Mouse (Mus musculus) liver, embryonic 15.5 days (tissue): ENCODE data around the gene Mdga1. TPM values are rescaled to one million over a fixed set of nuclear protein-coding genes. Genes with fewer than 3 reads are reported as not detected.

Experiments used
- ATAC-seq: fragments of 200-750 bp; cut with Nextera tagmentation; 2 replicates; pipeline ENCODE4 v1.8.0; 2017; ENCODE audit warnings: moderate number of reproducible peaks, mild to moderate bottlenecking, moderate library complexity; ENCODE audit not compliant: insufficient read depth
- H3K27ac ChIP-seq: fragments of 300-500 bp; sonication (generic); replicated peaks from 2 replicates; pipeline ENCODE4 v1.5.1; 2015; ENCODE audit warnings: mild to moderate bottlenecking, inconsistent platforms
- H3K27me3 ChIP-seq: fragments of 300-500 bp; sonication (generic); 2 replicates; pipeline ENCODE4 v1.6.1; 2015; ENCODE audit warnings: mild to moderate bottlenecking, inconsistent platforms
- H3K36me3 ChIP-seq: fragments of 300-500 bp; sonication (generic); replicated peaks from 2 replicates; pipeline ENCODE4 v1.6.1; 2015; ENCODE audit warnings: moderate library complexity, mild to moderate bottlenecking, inconsistent platforms
- H3K4me1 ChIP-seq: fragments of 300-500 bp; sonication (generic); replicated peaks from 2 replicates; pipeline ENCODE4 v1.6.1; 2015; ENCODE audit warnings: inconsistent platforms
- H3K4me2 ChIP-seq: fragments of 300-500 bp; sonication (generic); 2 replicates; pipeline ENCODE4 v1.6.1; 2015; ENCODE audit warnings: moderate library complexity, mild to moderate bottlenecking, inconsistent platforms
- H3K4me3 ChIP-seq: fragments of 300-500 bp; sonication (generic); replicated peaks from 2 replicates; pipeline ENCODE4 v1.5.1; 2015; ENCODE audit warnings: mild to moderate bottlenecking, inconsistent platforms
- H3K9ac ChIP-seq: fragments of 300-500 bp; sonication (generic); 2 replicates; pipeline ENCODE4 v1.6.1; 2015; ENCODE audit warnings: moderate library complexity, mild to moderate bottlenecking, inconsistent platforms
- H3K9me3 ChIP-seq: fragments of 300-500 bp; sonication (generic); replicated peaks from 2 replicates; pipeline ENCODE4 v1.6.1; 2016; ENCODE audit warnings: inconsistent platforms
- WGBS: fragments of 180-500 bp; shearing (Covaris S2); methylation state at CpG from one replicate; pipeline ENCODE4 v1.1.7; 2015; ENCODE audit warnings: mixed read lengths; ENCODE audit not compliant: insufficient replicate concordance; 5-methylcytosine and 5-hydroxymethylcytosine counted together
- polyA plus RNA-seq: library from polyadenylated mRNA; unstranded; fragments of >200 nt; fragmentation: Nextera tagmentation; extraction: Ambion mirVana; gene quantifications from 2 replicates; pipeline ENCODE4 v1.2.1, GENCODE M21; 2015

The Mdga1 gene
- polyA plus RNA-seq, 1 experiment from 2014 or later: 1.1 TPM

GRCm38 (mm10) chr17:29997726-29998125 is 27.8 kb upstream of the Mdga1 start:
- ATAC-seq: no peak
- Histone ChIP-seq H3K4me3 (no peak overlapping the region), H3K27me3 (no peaks in the 10 kb centered on the region), H3K36me3 (no peaks in the 10 kb centered on the region), H3K9me3 (no peaks in the 10 kb centered on the region), H3K27ac (no peak overlapping the region), H3K4me1 (no peaks in the 10 kb centered on the region), H3K9ac (no peak overlapping the region), H3K4me2 (no peak overlapping the region)
- 78% methylated on average over 7 of the region's 7 CpGs for WGBS

- no peak overlapping the region for H3K4me2 ChIP-seq
- no peak for ATAC-seq
- H3K9ac ChIP-seq: no peak overlapping the region
- H3K9me3 ChIP-seq: no peaks in the 10 kb centered on the region
- H3K27me3 ChIP-seq: no peaks in the 10 kb centered on the region
- no peak overlapping the region for H3K4me3 ChIP-seq
- H3K27ac ChIP-seq: no peak overlapping the region
- WGBS: 72% methylated on average over 5 of the region's 5 CpGs
- H3K36me3 ChIP-seq: no peaks in the 10 kb centered on the region
- no peaks in the 10 kb centered on the region for H3K4me1 ChIP-seq
Measured at GRCm38 (mm10) chr17:29995986-29996385, 26.1 kb upstream of the Mdga1 start.

DNA sequence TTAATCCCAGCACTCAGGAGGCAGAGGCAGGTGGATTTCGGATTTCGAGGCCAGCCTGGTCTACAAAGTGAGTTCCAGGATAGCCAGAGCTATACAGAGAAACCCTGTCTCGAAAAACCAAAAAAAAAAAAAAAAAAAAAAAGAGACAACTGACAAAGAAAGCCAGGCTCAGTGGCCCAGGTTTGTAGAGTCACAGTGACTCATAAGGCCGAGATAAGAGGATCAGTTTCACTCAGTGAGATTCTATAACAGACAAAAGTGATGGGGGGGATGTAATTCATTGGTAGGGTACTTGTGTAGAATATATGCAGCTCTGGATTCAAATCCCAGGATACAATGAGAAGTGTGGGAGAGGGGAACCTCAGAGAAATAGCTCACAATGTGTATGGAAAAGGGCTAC is 24.6 kb upstream of the Mdga1 start:
- H3K27ac ChIP-seq: no peak overlapping the region
- 58% methylated on average over 4 of the region's 4 CpGs for WGBS
- no peaks in the 10 kb centered on the region for H3K27me3 ChIP-seq
- H3K4me1 ChIP-seq: no peaks in the 10 kb centered on the region; the same call in 1 of the 2 replicates
- H3K36me3 ChIP-seq: no peaks in the 10 kb centered on the region
- no peak overlapping the region for H3K4me3 ChIP-seq
- H3K4me2 ChIP-seq: no peak overlapping the region
- no peaks in the 10 kb centered on the region for H3K9me3 ChIP-seq
- no peak overlapping the region for H3K9ac ChIP-seq
- no peak for ATAC-seq

- no peaks in the 10 kb centered on the region for H3K36me3 ChIP-seq
- no peaks in the 10 kb centered on the region for H3K27me3 ChIP-seq
- peaks cover 3% of the 10 kb centered on the region; the same call in 1 of the 2 replicates for H3K4me1 ChIP-seq
- H3K4me2 ChIP-seq: no peak overlapping the region
- no peak overlapping the region for H3K4me3 ChIP-seq
- no peak for ATAC-seq
- no peaks in the 10 kb centered on the region for H3K9me3 ChIP-seq
- no peak overlapping the region for H3K27ac ChIP-seq
- WGBS: 72% methylated on average over 3 of the region's 3 CpGs
- no peak overlapping the region for H3K9ac ChIP-seq
Measured at GRCm38 (mm10) chr17:29994011-29994410, 24.1 kb upstream of the Mdga1 start.

GRCm38 (mm10) chr17:29993488-29993887 is 23.6 kb upstream of the Mdga1 start:
- no peak overlapping the region for H3K4me3 ChIP-seq
- WGBS: 80% methylated on average over 8 of the region's 8 CpGs
- no peak overlapping the region for H3K4me2 ChIP-seq
- no peaks in the 10 kb centered on the region for H3K36me3 ChIP-seq
- no peak overlapping the region for H3K9ac ChIP-seq
- 0 out of 2 replicates have a peak, but pooled peaks cover under 1% of the 10 kb centered on the region for H3K27me3 ChIP-seq
- ATAC-seq: no peak
- H3K4me1 ChIP-seq: peaks cover 3% of the 10 kb centered on the region; the same call in 1 of the 2 replicates
- H3K9me3 ChIP-seq: no peaks in the 10 kb centered on the region
- no peak overlapping the region for H3K27ac ChIP-seq

DNA sequence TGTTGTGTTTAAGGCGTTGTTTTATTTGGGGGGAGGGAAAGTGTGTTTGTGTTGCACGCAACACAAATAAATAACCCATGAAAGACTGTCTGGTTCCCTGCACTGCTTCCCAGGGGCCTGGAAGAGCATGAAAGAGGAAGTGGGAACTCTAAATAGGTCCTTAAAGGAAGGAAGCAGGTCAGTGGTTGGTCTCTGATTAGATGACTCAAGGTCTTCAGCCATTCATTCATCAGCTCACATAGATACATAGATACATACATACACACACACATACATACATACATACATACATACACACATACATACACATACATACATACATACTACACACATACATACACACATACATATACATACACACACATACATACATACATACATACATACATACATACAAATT is 21.0 kb upstream of the Mdga1 start:
- Histone ChIP-seq H3K27me3 (peaks cover 5% of the 10 kb centered on the region; the same call in 1 of the 2 replicates), H3K4me3 (no peak overlapping the region), H3K9me3 (no peaks in the 10 kb centered on the region), H3K4me2 (no peak overlapping the region), H3K9ac (no peak overlapping the region), H3K27ac (no peak overlapping the region), H3K4me1 (peaks cover 3% of the 10 kb centered on the region; the same call in 1 of the 2 replicates), H3K36me3 (no peaks in the 10 kb centered on the region)
- ATAC-seq: no peak
- 52% methylated on average over 2 of the region's 2 CpGs for WGBS

DNA sequence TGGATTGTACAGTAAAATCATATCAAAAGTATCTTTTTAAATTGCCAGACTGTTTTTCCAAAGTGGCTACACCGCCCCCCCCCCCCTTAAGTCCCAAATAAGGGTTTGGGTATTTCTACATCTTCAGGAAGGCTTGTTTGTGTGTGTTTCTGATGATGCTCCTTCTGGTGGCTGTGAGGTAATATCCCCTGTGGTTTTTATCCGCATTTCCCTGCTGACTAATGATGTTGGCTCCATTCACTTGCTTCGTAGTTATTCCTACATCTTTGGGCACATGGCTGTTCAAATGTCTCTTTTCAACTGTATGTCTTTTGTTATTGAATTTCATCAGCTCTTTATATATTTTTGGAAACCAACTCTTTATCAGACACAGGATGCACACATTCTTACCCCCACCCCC is 20.2 kb upstream of the Mdga1 start:
- Histone ChIP-seq H3K4me3 (no peak overlapping the region), H3K27me3 (peaks cover 5% of the 10 kb centered on the region; the same call in 1 of the 2 replicates), H3K4me2 (no peak overlapping the region), H3K9me3 (no peaks in the 10 kb centered on the region), H3K9ac (no peak overlapping the region), H3K4me1 (peaks cover 3% of the 10 kb centered on the region; the same call in 1 of the 2 replicates), H3K27ac (no peak overlapping the region), H3K36me3 (no peaks in the 10 kb centered on the region)
- ATAC-seq: no peak
- WGBS: 72% methylated on average over 3 of the region's 3 CpGs

DNA sequence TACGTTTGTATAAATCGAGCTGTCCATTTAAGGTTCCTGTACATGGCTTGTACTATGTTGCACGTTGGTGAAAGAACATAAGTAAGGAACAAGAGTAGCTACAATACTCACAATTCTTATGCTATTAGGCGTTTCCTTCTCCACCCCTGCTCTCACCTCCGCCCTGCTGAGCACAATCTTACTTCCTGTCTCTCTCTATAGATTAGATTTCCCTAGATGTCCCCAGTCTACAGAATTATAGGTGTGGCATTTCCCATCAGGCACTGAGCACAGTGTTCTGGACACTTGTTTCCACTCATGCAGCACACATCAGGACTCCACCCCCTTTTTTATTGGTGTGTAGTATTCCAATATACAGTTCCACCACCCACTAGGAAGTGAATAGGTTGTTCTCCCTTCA is 19.8 kb upstream of the Mdga1 start:
- no peak overlapping the region for H3K9ac ChIP-seq
- 66% methylated on average over 5 of the region's 5 CpGs for WGBS

GRCm38 (mm10) chr17:29988141-29988540 is 18.3 kb upstream of the Mdga1 start:
- Histone ChIP-seq H3K4me1 (peaks cover 3% of the 10 kb centered on the region; the same call in 1 of the 2 replicates), H3K36me3 (no peaks in the 10 kb centered on the region), H3K4me2 (no peak overlapping the region), H3K9me3 (no peaks in the 10 kb centered on the region), H3K27ac (no peak overlapping the region), H3K27me3 (peaks cover 5% of the 10 kb centered on the region; the same call in 1 of the 2 replicates), H3K4me3 (no peak overlapping the region), H3K9ac (no peak overlapping the region)
- WGBS: 27% methylated on average over 5 of the region's 5 CpGs
- ATAC-seq: no peak

More for the DNA sequence above, 19.8 kb upstream of the Mdga1 start:
- Histone ChIP-seq H3K4me2 (no peak overlapping the region), H3K27ac (no peak overlapping the region), H3K4me1 (peaks cover 3% of the 10 kb centered on the region; the same call in 1 of the 2 replicates), H3K4me3 (no peak overlapping the region), H3K36me3 (no peaks in the 10 kb centered on the region), H3K27me3 (peaks cover 5% of the 10 kb centered on the region; the same call in 1 of the 2 replicates), H3K9me3 (no peaks in the 10 kb centered on the region)
- ATAC-seq: no peak

- Histone ChIP-seq H3K27me3 (peaks cover 5% of the 10 kb centered on the region; the same call in 1 of the 2 replicates), H3K4me3 (no peak overlapping the region), H3K4me2 (no peak overlapping the region), H3K4me1 (peaks cover 3% of the 10 kb centered on the region; the same call in 1 of the 2 replicates), H3K27ac (no peak overlapping the region), H3K36me3 (no peaks in the 10 kb centered on the region), H3K9ac (no peak overlapping the region), H3K9me3 (no peaks in the 10 kb centered on the region)
- 39% methylated on average over 3 of the region's 3 CpGs for WGBS
- no peak for ATAC-seq
Measured at GRCm38 (mm10) chr17:29985534-29985933, 15.6 kb upstream of the Mdga1 start.

DNA sequence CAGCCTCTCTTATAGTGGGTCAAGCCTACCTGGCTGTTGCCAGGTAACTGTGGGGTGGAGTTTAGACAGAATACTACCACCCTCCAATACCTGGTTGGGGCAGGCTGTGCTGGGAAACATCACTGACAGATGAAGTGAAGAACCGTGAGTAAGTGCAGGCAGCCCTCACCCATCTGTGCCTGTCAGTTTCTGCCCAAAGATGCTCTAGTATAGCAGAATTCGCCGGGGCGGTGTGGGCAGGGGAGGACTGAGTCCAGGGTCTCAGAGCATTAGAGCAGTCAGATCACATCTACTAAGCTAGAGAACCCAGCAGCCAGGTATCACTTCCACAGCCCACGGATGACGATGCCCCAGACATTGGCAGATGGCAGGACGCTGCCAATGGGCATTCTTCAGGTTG is 15.0 kb upstream of the Mdga1 start:
- no peak overlapping the region for H3K4me2 ChIP-seq
- WGBS: 68% methylated on average over 7 of the region's 7 CpGs
- H3K27ac ChIP-seq: no peak overlapping the region
- H3K27me3 ChIP-seq: peaks cover 5% of the 10 kb centered on the region; the same call in 1 of the 2 replicates
- ATAC-seq: no peak
- no peaks in the 10 kb centered on the region for H3K36me3 ChIP-seq
- no peak overlapping the region for H3K4me3 ChIP-seq
- H3K4me1 ChIP-seq: peaks cover 5% of the 10 kb centered on the region; the same call in 1 of the 2 replicates
- H3K9me3 ChIP-seq: no peaks in the 10 kb centered on the region
- no peak overlapping the region for H3K9ac ChIP-seq

DNA sequence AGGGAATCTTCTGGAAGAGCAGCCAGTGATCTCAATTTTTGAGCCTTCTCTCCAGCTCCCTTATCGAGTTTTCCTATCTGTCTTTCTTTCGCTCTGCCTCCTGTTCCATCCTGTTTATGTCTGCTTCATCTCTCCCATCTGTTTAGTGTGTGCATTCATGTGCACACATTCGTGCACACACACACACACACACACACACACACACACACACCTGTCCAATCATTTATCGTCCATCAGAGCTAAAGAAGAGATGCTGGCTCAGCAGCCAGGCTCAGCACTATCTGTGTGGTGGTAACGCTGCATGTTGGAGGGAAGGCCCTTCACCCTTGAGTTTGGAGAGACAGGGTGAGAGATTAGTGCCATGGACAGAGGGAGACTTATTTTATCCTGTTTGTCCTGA is 13.3 kb upstream of the Mdga1 start:
- Histone ChIP-seq H3K4me2 (no peak overlapping the region), H3K4me3 (no peak overlapping the region), H3K4me1 (peaks cover 5% of the 10 kb centered on the region; the same call in 1 of the 2 replicates), H3K9me3 (no peaks in the 10 kb centered on the region), H3K27ac (no peak overlapping the region), H3K27me3 (peaks cover 2% of the 10 kb centered on the region; the same call in 1 of the 2 replicates), H3K9ac (no peak overlapping the region), H3K36me3 (no peaks in the 10 kb centered on the region)
- no peak for ATAC-seq
- 61% methylated on average over 5 of the region's 5 CpGs for WGBS
